ENCODE assay signal across 21 mouse cellular contexts in genomic region chr14:115051106-115051760, GRCm38 (mm10). TPM values are rescaled to one million over a fixed set of nuclear protein-coding genes. Genes with fewer than 3 reads are reported as not detected.
"Had no signal": no experiment of that assay in that cellular context is flagged by ENCODE, and none has a peak within 500 bp of the region (broad histone marks: within the 10 kb centered on the region; RNA-seq: fewer than 3 reads in every experiment).

No protein-coding gene starts in this region.

- H3K27me3 ChIP-seq: neural tube, embryonic 12.5 days; neural tube, embryonic 13.5 days; neural tube, embryonic 15.5 days; stomach, embryonic 15.5 days had no signal

- H3K9me3 ChIP-seq: neural tube, embryonic 12.5 days; neural tube, embryonic 13.5 days; neural tube, embryonic 15.5 days; stomach, embryonic 15.5 days had no signal

- H3K4me1 ChIP-seq: neural tube, embryonic 12.5 days; neural tube, embryonic 15.5 days; stomach, embryonic 15.5 days had no signal

- H3K9ac ChIP-seq: neural tube, embryonic 12.5 days; neural tube, embryonic 13.5 days; neural tube, embryonic 15.5 days; stomach, embryonic 15.5 days had no signal

- H3K4me2 ChIP-seq: neural tube, embryonic 12.5 days; neural tube, embryonic 13.5 days; neural tube, embryonic 15.5 days; stomach, embryonic 15.5 days had no signal

- H3K4me3 ChIP-seq: neural tube, embryonic 12.5 days; neural tube, embryonic 13.5 days; neural tube, embryonic 15.5 days; stomach, embryonic 15.5 days had no signal

- H3K27ac ChIP-seq: neural tube, embryonic 12.5 days; neural tube, embryonic 13.5 days; neural tube, embryonic 15.5 days; stomach, embryonic 15.5 days; stomach, postnatal 0 days had no signal

- DNase-seq: retina, postnatal 1 day; right cerebral cortex, adult 18-20 months; right cerebral cortex, postnatal 14 days; right cerebral cortex, postnatal 25 days; right cerebral cortex, postnatal 4 days; spleen, adult 18-20 months; thymus, adult 18-20 months; thymus, adult 2 months; thymus, postnatal 14 days; thymus, postnatal 25 days; thymus, postnatal 36 days; thymus, postnatal 4 days had no signal

RNA-seq across cellular contexts. Expression of gene Gpc5, which starts 40.8 kb away (rescaled TPM):
- total RNA-seq: neutrophil, adult 5-6 weeks had no signal
- polyA plus RNA-seq: small intestine, adult 2 months; spleen, adult 2 months; urinary bladder, adult 2 months had no signal
